Mouse (Mus musculus): ENCODE measurements around the gene Arhgap10. TPM values are rescaled to one million over a fixed set of nuclear protein-coding genes. Genes with fewer than 3 reads are reported as not detected.

The Arhgap10 gene
- polyA plus RNA-seq (2012; rRNA removed; ENCODE audit: low replicate concordance) = 10.9 and 30.0 TPM in 2 replicates

GRCm38 (mm10) chr8:77517301-77518200, at the start of gene Arhgap10:
Gene Arhgap10 (minus strand): TSS chr8:77517953.

GRCm38 (mm10) chr8:77549121-77549706, 31.5 kb upstream of the Arhgap10 start, which contains the start of gene Prmt9:
Gene Prmt9 (plus strand): TSS chr8:77549397.

Other genes starting within 250 kb of the Arhgap10 start
- gene Prmt9, start 31.4 kb upstream of the Arhgap10 start, polyA plus RNA-seq (2012; rRNA removed; ENCODE audit: low replicate concordance) = 9.1 and 13.8 TPM in 2 replicates
- gene Tmem184c, start 92.7 kb upstream of the Arhgap10 start, polyA plus RNA-seq (2012; rRNA removed; ENCODE audit: low replicate concordance) = 15.3 TPM in 2 replicates
- gene Ednra, start 206.5 kb upstream of the Arhgap10 start, polyA plus RNA-seq (2012; rRNA removed; ENCODE audit: low replicate concordance) = 16.0 and 66.2 TPM in 2 replicates